Mouse (Mus musculus): ENCODE data around the gene Gse1. TPM values are rescaled to one million over a fixed set of nuclear protein-coding genes. Genes with fewer than 3 reads are reported as not detected.

The Gse1 gene
- total RNA-seq, 1 experiment, result 21.4 TPM

DNA sequence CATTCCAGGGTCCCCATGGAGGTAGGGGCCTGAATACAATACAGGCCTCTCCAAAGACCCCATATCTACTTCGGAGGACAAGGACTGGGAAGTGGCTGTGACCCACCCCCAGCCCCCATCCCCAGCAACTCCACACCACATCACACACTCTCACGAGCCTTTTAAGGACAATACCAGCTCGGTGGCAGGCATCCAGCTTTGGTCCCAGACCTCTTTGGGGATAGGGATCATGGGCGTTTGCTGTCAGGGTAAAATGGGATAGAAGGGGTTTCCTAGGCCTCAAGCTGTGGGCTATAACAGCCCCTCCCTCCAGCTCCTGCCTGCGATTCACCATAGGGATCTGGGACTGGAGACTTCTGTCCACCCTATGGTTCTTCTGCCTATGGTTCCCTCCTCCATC is 36.6 kb upstream of the Gse1 start:
- H3K9me3 ChIP-seq (ENCODE audit: control insufficient read depth, insufficient read depth, low read depth, low read length), result no peaks in the 10 kb centered on the region
- H3K27ac ChIP-seq (ENCODE audit: insufficient read depth, low read depth, low read length, poor library complexity, severe bottlenecking), result no peak overlapping the region
- no peak for DNase-seq (ENCODE audit: low read depth, low spot score)
- in situ Hi-C loops (cut with MboI; ENCODE audit: low sequenced_read_pairs in 2 of 2, unreplicated experiment in 2 of 2), result no loop called here
- H3K9ac ChIP-seq (ENCODE audit: insufficient read depth, low read depth, low read length, poor library complexity, severe bottlenecking), result no peak overlapping the region
- no peaks in the 10 kb centered on the region for H3K36me3 ChIP-seq (ENCODE audit: control insufficient read depth, insufficient read depth, low read length, poor library complexity, severe bottlenecking)
- H3K4me1 ChIP-seq (ENCODE audit: control insufficient read depth in 2 of 2, insufficient read depth in 2 of 2, low read length in 2 of 2, poor library complexity in 1 of 2), result no peaks in the 10 kb centered on the region
- TF ChIP-seq HCFC1 (IDR thresholded peaks at IDR 0.05; ENCODE audit: borderline replicate concordance, insufficient read depth, low read length), result no peak
- TF ChIP-seq ZNF384 (IDR thresholded peaks at IDR 0.05; ENCODE audit: low read depth, low read length), result no peak
- TF ChIP-seq MAFK (IDR thresholded peaks at IDR 0.05; ENCODE audit: insufficient read depth, low read depth, low read length), result no peak
- TF ChIP-seq CHD2 (IDR thresholded peaks at IDR 0.05; ENCODE audit: low read depth, low read length), result no peak
- TF ChIP-seq ZC3H11A (IDR thresholded peaks at IDR 0.05; ENCODE audit: borderline replicate concordance, low read depth, low read length), result no peak
- H3K4me3 ChIP-seq (ENCODE audit: insufficient read depth in 1 of 2, low read depth in 1 of 2, low read length in 2 of 2, poor library complexity in 1 of 2, severe bottlenecking in 1 of 2), result no peak overlapping the region

DNA sequence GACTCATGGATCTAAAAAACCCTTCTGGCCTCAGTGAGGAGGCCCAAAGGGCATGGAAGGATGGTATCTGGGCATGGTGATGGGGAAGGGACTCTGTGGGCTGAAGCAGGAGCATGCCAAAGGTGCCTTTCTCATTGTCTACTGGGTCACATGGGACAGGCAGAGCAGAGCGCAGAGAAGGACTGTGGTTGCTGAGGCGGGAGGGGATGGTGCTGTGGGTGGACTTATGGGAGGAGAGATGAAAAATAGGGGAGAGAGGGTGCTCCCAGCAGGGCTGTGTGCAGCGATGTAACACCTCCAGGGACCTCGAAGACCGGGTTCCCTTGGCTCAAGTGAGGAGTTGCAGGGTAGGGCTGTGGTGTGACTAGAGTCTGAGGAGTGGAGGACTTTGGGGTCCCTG is 36.1 kb upstream of the Gse1 start:
- DNase-seq (ENCODE audit: low read depth, low spot score), result no peak
- no peak overlapping the region for H3K27ac ChIP-seq (ENCODE audit: insufficient read depth, low read depth, low read length, poor library complexity, severe bottlenecking)
- no peak for TF ChIP-seq HCFC1 (IDR thresholded peaks at IDR 0.05; ENCODE audit: borderline replicate concordance, insufficient read depth, low read length)
- in situ Hi-C loops (cut with MboI; ENCODE audit: low sequenced_read_pairs in 2 of 2, unreplicated experiment in 2 of 2), result no loop called here
- H3K9me3 ChIP-seq (ENCODE audit: control insufficient read depth, insufficient read depth, low read depth, low read length), result no peaks in the 10 kb centered on the region
- H3K9ac ChIP-seq (ENCODE audit: insufficient read depth, low read depth, low read length, poor library complexity, severe bottlenecking), result no peak overlapping the region
- H3K36me3 ChIP-seq (ENCODE audit: control insufficient read depth, insufficient read depth, low read length, poor library complexity, severe bottlenecking), result no peaks in the 10 kb centered on the region
- no peaks in the 10 kb centered on the region for H3K4me1 ChIP-seq (ENCODE audit: control insufficient read depth in 2 of 2, insufficient read depth in 2 of 2, low read length in 2 of 2, poor library complexity in 1 of 2)
- no peak overlapping the region for H3K4me3 ChIP-seq (ENCODE audit: insufficient read depth in 1 of 2, low read depth in 1 of 2, low read length in 2 of 2, poor library complexity in 1 of 2, severe bottlenecking in 1 of 2)

DNA sequence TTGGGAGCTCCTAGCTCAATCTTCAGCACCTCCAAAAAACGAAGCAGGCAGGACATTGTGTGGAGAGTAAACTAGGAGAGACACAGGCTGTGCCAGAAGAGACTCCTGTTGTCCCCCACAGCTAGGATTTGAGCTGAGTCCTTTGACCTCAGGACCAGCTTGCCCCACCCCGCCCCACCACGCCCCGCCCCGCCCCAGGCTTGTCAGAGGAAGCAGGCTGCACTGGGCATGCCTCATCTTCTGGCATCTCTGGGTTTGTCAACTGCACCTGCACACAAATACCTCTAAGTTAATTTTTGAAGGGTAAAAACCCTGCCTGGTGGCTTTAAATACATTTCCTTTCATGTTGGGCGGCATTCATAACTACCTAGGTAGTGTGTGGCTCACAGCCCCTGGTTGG is 26.9 kb upstream of the Gse1 start:
- H3K9me3 ChIP-seq (ENCODE audit: control insufficient read depth, insufficient read depth, low read depth, low read length), result peaks cover 9% of the 10 kb centered on the region
- H3K36me3 ChIP-seq (ENCODE audit: control insufficient read depth, insufficient read depth, low read length, poor library complexity, severe bottlenecking), result no peaks in the 10 kb centered on the region
- no peaks in the 10 kb centered on the region for H3K4me1 ChIP-seq (ENCODE audit: control insufficient read depth in 2 of 2, insufficient read depth in 2 of 2, low read length in 2 of 2, poor library complexity in 1 of 2)
- DNase-seq (ENCODE audit: low read depth, low spot score), result no peak
- no peak overlapping the region for H3K9ac ChIP-seq (ENCODE audit: insufficient read depth, low read depth, low read length, poor library complexity, severe bottlenecking)
- no peak overlapping the region for H3K27ac ChIP-seq (ENCODE audit: insufficient read depth, low read depth, low read length, poor library complexity, severe bottlenecking)
- no peak overlapping the region for H3K4me3 ChIP-seq (ENCODE audit: insufficient read depth in 1 of 2, low read depth in 1 of 2, low read length in 2 of 2, poor library complexity in 1 of 2, severe bottlenecking in 1 of 2)
- no peak for TF ChIP-seq ZC3H11A (IDR thresholded peaks at IDR 0.05; ENCODE audit: borderline replicate concordance, low read depth, low read length)
- no peak for TF ChIP-seq ZNF384 (IDR thresholded peaks at IDR 0.05; ENCODE audit: low read depth, low read length)
- TF ChIP-seq MAFK (IDR thresholded peaks at IDR 0.05; ENCODE audit: insufficient read depth, low read depth, low read length), result no peak
- TF ChIP-seq CHD2 (IDR thresholded peaks at IDR 0.05; ENCODE audit: low read depth, low read length), result no peak
- TF ChIP-seq HCFC1 (IDR thresholded peaks at IDR 0.05; ENCODE audit: borderline replicate concordance, insufficient read depth, low read length), result no peak
- in situ Hi-C loops (cut with MboI; ENCODE audit: low sequenced_read_pairs in 2 of 2, unreplicated experiment in 2 of 2), result no loop called here

DNA sequence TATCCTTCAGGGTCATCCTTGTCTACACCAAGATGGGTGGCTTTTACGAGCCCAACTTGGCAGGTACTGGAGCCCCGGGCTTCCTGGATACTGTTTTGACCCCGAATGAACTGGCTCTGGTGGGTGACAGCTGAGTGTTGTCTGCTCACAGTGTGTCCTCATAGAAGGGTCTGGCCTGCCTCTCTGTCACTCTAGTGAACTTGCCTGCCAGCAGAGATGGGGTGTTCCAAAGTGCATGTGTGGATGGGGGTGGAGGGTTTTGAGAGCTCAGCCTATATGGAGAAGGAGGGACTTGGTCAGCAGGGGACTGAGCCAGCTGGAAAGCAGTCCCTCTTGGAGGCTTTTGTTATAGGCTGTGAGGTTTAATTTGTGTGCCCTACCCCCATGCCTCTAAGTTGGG is 25.7 kb upstream of the Gse1 start:
- DNase-seq (ENCODE audit: low read depth, low spot score), result no peak
- H3K36me3 ChIP-seq (ENCODE audit: control insufficient read depth, insufficient read depth, low read length, poor library complexity, severe bottlenecking), result no peaks in the 10 kb centered on the region

DNA sequence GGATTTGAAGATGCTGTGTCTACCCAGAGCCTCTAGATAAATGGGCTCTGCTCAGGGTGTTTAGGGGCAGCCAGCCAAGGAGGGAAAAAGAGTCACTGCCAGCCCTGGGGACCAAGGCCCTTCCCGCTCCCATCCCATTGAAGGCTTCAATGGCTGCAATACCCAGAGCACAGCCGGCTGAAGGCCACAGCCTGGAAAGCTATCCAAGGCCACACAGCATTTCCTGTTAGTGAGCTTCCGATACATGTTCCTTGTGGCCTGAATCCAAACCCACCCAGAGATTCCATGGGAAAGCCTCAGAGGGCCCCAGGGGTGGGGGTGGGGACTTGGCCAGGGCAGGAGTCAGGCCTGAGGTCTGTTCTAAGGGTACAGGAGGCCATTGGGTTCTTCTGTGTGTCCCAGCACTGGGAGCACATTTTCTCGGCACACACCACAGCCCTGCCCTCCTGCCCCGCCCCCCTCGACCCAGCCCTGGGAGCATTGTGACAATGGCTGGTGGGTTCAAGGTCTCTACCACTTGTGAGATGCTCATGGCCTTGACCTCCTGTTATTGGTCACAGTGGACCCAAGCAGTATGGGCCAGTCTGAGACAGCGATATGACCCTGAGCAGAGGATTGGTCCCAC is 23.4 kb upstream of the Gse1 start:
- no peak overlapping the region for H3K4me3 ChIP-seq (ENCODE audit: insufficient read depth in 1 of 2, low read depth in 1 of 2, low read length in 2 of 2, poor library complexity in 1 of 2, severe bottlenecking in 1 of 2)
- no peak for TF ChIP-seq MAFK (IDR thresholded peaks at IDR 0.05; ENCODE audit: insufficient read depth, low read depth, low read length)
- no peak for TF ChIP-seq HCFC1 (IDR thresholded peaks at IDR 0.05; ENCODE audit: borderline replicate concordance, insufficient read depth, low read length)
- TF ChIP-seq CHD2 (IDR thresholded peaks at IDR 0.05; ENCODE audit: low read depth, low read length), result no peak
- DNase-seq (ENCODE audit: low read depth, low spot score), result no peak
- in situ Hi-C loops (cut with MboI; ENCODE audit: low sequenced_read_pairs in 2 of 2, unreplicated experiment in 2 of 2), result no loop called here
- H3K27ac ChIP-seq (ENCODE audit: insufficient read depth, low read depth, low read length, poor library complexity, severe bottlenecking), result no peak overlapping the region
- H3K36me3 ChIP-seq (ENCODE audit: control insufficient read depth, insufficient read depth, low read length, poor library complexity, severe bottlenecking), result no peaks in the 10 kb centered on the region
- H3K9ac ChIP-seq (ENCODE audit: insufficient read depth, low read depth, low read length, poor library complexity, severe bottlenecking), result no peak overlapping the region
- H3K9me3 ChIP-seq (ENCODE audit: control insufficient read depth, insufficient read depth, low read depth, low read length), result peaks cover 6% of the 10 kb centered on the region
- H3K4me1 ChIP-seq (ENCODE audit: control insufficient read depth in 2 of 2, insufficient read depth in 2 of 2, low read length in 2 of 2, poor library complexity in 1 of 2), result peaks cover 0 to 3% of the 10 kb centered on the region in 2 experiments; a peak in 1 of 4 replicates

More for the DNA sequence above, 25.7 kb upstream of the Gse1 start:
- no peak overlapping the region for H3K27ac ChIP-seq (ENCODE audit: insufficient read depth, low read depth, low read length, poor library complexity, severe bottlenecking)
- no peaks in the 10 kb centered on the region for H3K4me1 ChIP-seq (ENCODE audit: control insufficient read depth in 2 of 2, insufficient read depth in 2 of 2, low read length in 2 of 2, poor library complexity in 1 of 2)
- H3K9ac ChIP-seq (ENCODE audit: insufficient read depth, low read depth, low read length, poor library complexity, severe bottlenecking), result no peak overlapping the region
- TF ChIP-seq ZC3H11A (IDR thresholded peaks at IDR 0.05; ENCODE audit: borderline replicate concordance, low read depth, low read length) (no peak), MAFK (IDR thresholded peaks at IDR 0.05; ENCODE audit: insufficient read depth, low read depth, low read length) (no peak), ZNF384 (IDR thresholded peaks at IDR 0.05; ENCODE audit: low read depth, low read length) (no peak), HCFC1 (IDR thresholded peaks at IDR 0.05; ENCODE audit: borderline replicate concordance, insufficient read depth, low read length) (no peak)
- in situ Hi-C loops (cut with MboI; ENCODE audit: low sequenced_read_pairs in 2 of 2, unreplicated experiment in 2 of 2), result no loop called here
- no peak overlapping the region for H3K4me3 ChIP-seq (ENCODE audit: insufficient read depth in 1 of 2, low read depth in 1 of 2, low read length in 2 of 2, poor library complexity in 1 of 2, severe bottlenecking in 1 of 2)
- peaks cover 9% of the 10 kb centered on the region for H3K9me3 ChIP-seq (ENCODE audit: control insufficient read depth, insufficient read depth, low read depth, low read length)
